Mouse (Mus musculus): ENCODE measurements around the gene Slc25a36.

GRCm38 (mm10) chr9:97087850-97088249 lies 23.1 kb downstream of the Slc25a36 start:
- TF ChIP-seq POLR2A (IDR thresholded peaks at IDR 0.05; ENCODE audit: borderline replicate concordance, control insufficient read depth, low read depth, low read length) (no peak), CTCF (IDR thresholded peaks at IDR 0.05; ENCODE audit: control insufficient read depth, insufficient read depth, low read length) (no peak)
